ENCODE assay signal across 8 mouse cellular contexts in genomic region chrX:99291423-99291963, GRCm38 (mm10).
DNase-seq lines count a peak whose midpoint lies in the region; ATAC-seq lines count a peak whose summit lies in the region.

No protein-coding gene starts in this region.

- DNase-seq in lung, adult 18-20 months: peak; percentile 29 to 32
- no peak for DNase-seq in lung, postnatal 25 days (ENCODE audit: low spot score)
- DNase-seq in heart, adult 8-10 months (ENCODE audit: low spot score): peak; percentile 43
- peak; percentile 25 for DNase-seq in kidney, adult 18-20 months
- DNase-seq in yolk sac, embryonic 10.5 days (ENCODE audit: low spot score): peak; percentile 23
- DNase-seq in layer of hippocampus, postnatal 36 days: no peak
- no peak for DNase-seq in T-cell, adult 2 months (ENCODE audit: low spot score)

- H3K4me3 ChIP-seq in lung, embryonic 16.5 days (ENCODE audit: low read length): no peak overlapping the region

- no peak overlapping the region for H3K4me2 ChIP-seq in lung, embryonic 16.5 days (ENCODE audit: low read depth, low read length)

- no peaks in the 10 kb centered on the region for H3K9me3 ChIP-seq in lung, embryonic 16.5 days (ENCODE audit: control insufficient read depth, low read length)

- peak overlapping the region; percentile 89 for H3K27ac ChIP-seq in lung, embryonic 16.5 days (ENCODE audit: low read length)

- H3K36me3 ChIP-seq in lung, embryonic 16.5 days (ENCODE audit: control insufficient read depth, insufficient read depth, low read length): no peaks in the 10 kb centered on the region

- peaks cover 22% of the 10 kb centered on the region; the same call in 1 of the 2 replicates for H3K4me1 ChIP-seq in lung, embryonic 16.5 days (replicated peaks; ENCODE audit: control insufficient read depth, insufficient read depth, low read length)

- peak; percentile 90 for ATAC-seq in lung, embryonic 16.5 days (ENCODE audit: low read depth)

- peaks cover 5% of the 10 kb centered on the region; the same call in 1 of the 2 replicates for H3K27me3 ChIP-seq in lung, embryonic 16.5 days (ENCODE audit: control insufficient read depth, insufficient read depth, low read depth, low read length)

- H3K9ac ChIP-seq in lung, embryonic 16.5 days (ENCODE audit: low read length): peak overlapping the region; percentile 30; the same call in 1 of the 2 replicates

- WGBS in lung, embryonic 16.5 days: 14% methylated on average over 2 of the region's 10 CpGs

Comparison
In these comparisons a context has a peak if more than half of its experiments do, and no peak if none do; other contexts are left out.
1. DNase-seq: peak in lung, adult 18-20 months (2 of 2), heart, adult 8-10 months (single experiment), kidney, adult 18-20 months (single experiment) and yolk sac, embryonic 10.5 days (single experiment); none in lung, postnatal 25 days (single experiment), layer of hippocampus, postnatal 36 days (0 of 2) and T-cell, adult 2 months (single experiment).